Mouse (Mus musculus) brain, embryonic 14.5 days (tissue): ENCODE measurements at regions not wholly inside any gene's neighbourhood (a gene's known extent, or its start where the extent isn't known, plus 50 kb on each side); places are given as distances from the start of the nearest gene placed in this dataset.

ENCODE experiments used
- DNase-seq: peaks from one replicate; pipeline ENCODE4 v3.0.0-alpha.2; 2011; ENCODE audit warnings: low read depth
- CTCF ChIP-seq: fragments of 200-500 bp; IDR thresholded peaks from 2 replicates; pipeline ENCODE4 v1.5.1; 2012; ENCODE audit warnings: inconsistent platforms, mild to moderate bottlenecking, moderate library complexity, borderline replicate concordance; ENCODE audit not compliant: insufficient read depth, insufficient read length; ENCODE audit errors: extremely low read depth
- POLR2A ChIP-seq: fragments of 200-500 bp; IDR thresholded peaks from 2 replicates; pipeline ENCODE4 v1.6.1; 2012; ENCODE audit warnings: mild to moderate bottlenecking, inconsistent platforms, borderline replicate concordance; ENCODE audit not compliant: poor library complexity, insufficient read depth, insufficient read length, severe bottlenecking; ENCODE audit errors: extremely low read depth

DNA sequence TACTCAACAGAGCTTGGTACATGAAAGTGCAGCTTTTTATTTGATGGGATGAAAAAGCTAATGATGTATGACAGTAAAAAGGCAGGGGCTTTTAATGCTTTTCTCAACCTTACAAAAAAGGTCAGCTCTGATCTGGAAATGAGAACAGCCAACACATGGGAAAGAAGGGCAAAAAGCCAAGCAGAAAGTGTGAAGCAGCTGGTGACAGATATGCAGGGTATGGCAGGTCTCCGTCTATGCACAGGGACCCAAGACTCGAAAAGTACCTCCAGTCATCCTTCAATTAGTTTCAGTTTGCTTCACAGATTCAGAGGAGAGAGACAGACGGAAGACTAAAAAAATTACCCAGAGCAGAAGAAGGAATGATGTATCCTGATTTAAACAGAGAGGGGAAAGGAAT is 732.9 kb upstream of the Gm8797 start:
- DNase-seq: peak; percentile 62

More for the DNA sequence above, 732.9 kb upstream of the Gm8797 start:
- no peak for TF ChIP-seq CTCF
- TF ChIP-seq POLR2A: no peak
